Mouse (Mus musculus) cerebellum, postnatal 36 days (tissue): ENCODE results near the gene Hist1h2bb.

Experiments used
- DNase-seq, 2 experiments: peaks; one replicate each; pipeline ENCODE4 v3.0.0; 2021 to 2022; ENCODE audit warnings: mixed read lengths in 2 of 2

The Hist1h2bb gene

GRCm38 (mm10) chr13:23728472-23729191 lies 17.9 kb upstream of the Hist1h2bb start:
- no peak for DNase-seq

- no peak for DNase-seq
Observed at GRCm38 (mm10) chr13:23729192-23729525, 17.4 kb upstream of the Hist1h2bb start.

- DNase-seq, result no peak
Observed at GRCm38 (mm10) chr13:23729706-23730105, 16.8 kb upstream of the Hist1h2bb start.

- no peak for DNase-seq
Observed at GRCm38 (mm10) chr13:23730479-23730878, 16.1 kb upstream of the Hist1h2bb start.

- no peak for DNase-seq
Observed at GRCm38 (mm10) chr13:23732156-23732804, 14.3 kb upstream of the Hist1h2bb start.

GRCm38 (mm10) chr13:23737091-23737490 lies 9.4 kb upstream of the Hist1h2bb start:
- no peak for DNase-seq

- DNase-seq, result no peak
Observed at GRCm38 (mm10) chr13:23738041-23738440, 8.5 kb upstream of the Hist1h2bb start.

- DNase-seq, result peak; percentile 75 to 77
Observed at GRCm38 (mm10) chr13:23738677-23739068, 7.9 kb upstream of the Hist1h2bb start, which contains the start of gene Hist1h1c. Gene Hist1h1c (plus strand): TSS chr13:23738808.

GRCm38 (mm10) chr13:23739069-23739921 lies 7.2 kb upstream of the Hist1h2bb start:
- peak; percentile 84 to 86 for DNase-seq

- DNase-seq, result no peak
Observed at GRCm38 (mm10) chr13:23739922-23740252, 6.6 kb upstream of the Hist1h2bb start.

GRCm38 (mm10) chr13:23740256-23740840 lies 6.2 kb upstream of the Hist1h2bb start:
- DNase-seq, result no peak

GRCm38 (mm10) chr13:23740910-23741309 lies 5.6 kb upstream of the Hist1h2bb start:
- no peak for DNase-seq

- DNase-seq, result no peak
Observed at GRCm38 (mm10) chr13:23742007-23742406, 4.5 kb upstream of the Hist1h2bb start.

- no peak for DNase-seq
Observed at GRCm38 (mm10) chr13:23743215-23743614, 3.3 kb upstream of the Hist1h2bb start.

- DNase-seq, result no peak
Observed at GRCm38 (mm10) chr13:23743963-23744362, 2.6 kb upstream of the Hist1h2bb start.

GRCm38 (mm10) chr13:23744421-23745380 lies 1.8 kb upstream of the Hist1h2bb start:
- no peak for DNase-seq

GRCm38 (mm10) chr13:23745381-23746161 lies 963 bp upstream of the Hist1h2bb start, which contains the start of gene Hist1h3c:
Gene Hist1h3c (minus strand): TSS chr13:23745602.
- DNase-seq, result peak; percentile 83 to 90

GRCm38 (mm10) chr13:23747081-23747891 lies 752 bp downstream of the Hist1h2bb start:
- DNase-seq, result no peak

GRCm38 (mm10) chr13:23747892-23748288 lies 1.4 kb downstream of the Hist1h2bb start:
- no peak for DNase-seq

GRCm38 (mm10) chr13:23749563-23750121 lies 3.1 kb downstream of the Hist1h2bb start:
- no peak for DNase-seq
